Mouse (Mus musculus) forebrain, embryonic 14.5 days (tissue): ENCODE measurements around the gene 4933406M09Rik. TPM values are rescaled to one million over a fixed set of nuclear protein-coding genes. Genes with fewer than 3 reads are reported as not detected.

ENCODE experiments used
- ATAC-seq: fragments of 200-750 bp; cut with Nextera tagmentation; 2 replicates; pipeline ENCODE4 v1.8.0; 2017; ENCODE audit warnings: mild to moderate bottlenecking, moderate library complexity
- DNase-seq: peaks from one replicate; pipeline ENCODE4 v3.0.0-alpha.2; 2015; ENCODE audit warnings: low spot score
- H3K27ac ChIP-seq: fragments of 300-500 bp; sonication (generic); 2 replicates; pipeline ENCODE4 v1.5.1; 2014; ENCODE audit warnings: low read depth, mild to moderate bottlenecking, control low read depth, low read length, moderate library complexity
- H3K27me3 ChIP-seq: fragments of 300-500 bp; sonication (generic); replicated peaks from 2 replicates; pipeline ENCODE4 v1.6.1; 2014; ENCODE audit warnings: low read length, control low read depth, mixed read lengths; ENCODE audit not compliant: control insufficient read depth, insufficient read depth
- H3K36me3 ChIP-seq: fragments of 300-500 bp; sonication (generic); 2 replicates; pipeline ENCODE4 v1.6.1; 2014; ENCODE audit warnings: low read length, control low read depth; ENCODE audit not compliant: control insufficient read depth, insufficient read depth
- H3K4me1 ChIP-seq: fragments of 300-500 bp; sonication (generic); 2 replicates; pipeline ENCODE4 v1.6.1; 2014; ENCODE audit warnings: antibody characterized with exemption, low read length, control low read depth; ENCODE audit not compliant: control insufficient read depth, insufficient read depth
- H3K4me2 ChIP-seq: fragments of 300-500 bp; sonication (generic); 2 replicates; pipeline ENCODE4 v1.6.1; 2014; ENCODE audit warnings: mild to moderate bottlenecking, control low read depth, low read length
- H3K4me3 ChIP-seq: fragments of 300-500 bp; sonication (generic); 2 replicates; pipeline ENCODE4 v1.5.1; 2014; ENCODE audit warnings: low read depth, low read length, control low read depth
- H3K9ac ChIP-seq: fragments of 300-500 bp; sonication (generic); 2 replicates; pipeline ENCODE4 v1.6.1; 2014; ENCODE audit warnings: mild to moderate bottlenecking, low read length, control low read depth, moderate library complexity
- H3K9me3 ChIP-seq: fragments of 300-500 bp; sonication (generic); replicated peaks from 2 replicates; pipeline ENCODE4 v1.6.1; 2016; ENCODE audit warnings: low read length, control low read depth, mixed read lengths; ENCODE audit not compliant: control insufficient read depth
- WGBS: fragments of 180-500 bp; shearing (Covaris S2); extraction: QIAGEN DNeasy Blood & Tissue Kit; methylation state at CpG from one replicate; pipeline ENCODE4 v1.1.7; 2014; 5-methylcytosine and 5-hydroxymethylcytosine counted together
- polyA plus RNA-seq: library from polyadenylated mRNA; unstranded; fragments of >200 nt; fragmentation: Nextera tagmentation; extraction: Ambion mirVana; gene quantifications from 2 replicates; pipeline ENCODE4 v1.2.1, GENCODE M21; 2014

Gene 4933406M09Rik
- polyA plus RNA-seq, 1 experiment from 2014 or later: not detected

DNA sequence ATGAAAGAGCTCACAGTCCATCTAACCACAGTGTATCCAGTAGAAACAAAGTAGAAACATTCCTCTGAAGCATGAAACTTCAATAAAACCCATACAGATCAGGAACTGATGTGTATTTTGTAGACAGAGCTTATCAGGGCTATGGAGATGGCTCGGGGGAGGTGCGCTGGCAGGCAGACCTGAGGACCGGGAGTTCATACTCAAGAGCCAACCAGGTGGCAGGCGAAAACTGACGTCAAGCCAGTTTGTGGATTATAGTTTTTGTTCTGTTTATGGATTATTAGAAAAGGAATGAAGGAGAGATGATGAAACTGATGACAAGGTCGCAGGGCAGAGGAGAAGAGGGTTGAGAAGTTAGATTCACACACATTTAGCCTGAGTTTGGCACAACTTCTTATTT, 54.7 kb downstream of the 4933406M09Rik start:
- no peaks in the 10 kb centered on the region for H3K27me3 ChIP-seq
- H3K4me1 ChIP-seq: no peaks in the 10 kb centered on the region
- no peak overlapping the region for H3K4me2 ChIP-seq
- WGBS: 95% methylated on average over 6 of the region's 6 CpGs
- no peak overlapping the region for H3K9ac ChIP-seq
- H3K36me3 ChIP-seq: no peaks in the 10 kb centered on the region
- no peak overlapping the region for H3K27ac ChIP-seq
- no peaks in the 10 kb centered on the region for H3K9me3 ChIP-seq
- no peak overlapping the region for H3K4me3 ChIP-seq
- DNase-seq (no peak), ATAC-seq (no peak)

Other genes starting within 250 kb of the 4933406M09Rik start
- 2.5 and 3.7 TPM in 2 replicates for gene Chil1, start 203.8 kb upstream of the 4933406M09Rik start, polyA plus RNA-seq
- gene Mybph, start 192.5 kb upstream of the 4933406M09Rik start, polyA plus RNA-seq: 0.10 TPM in 1 of 2 replicates, not detected in the other
- gene Adora1, start 150.5 kb upstream of the 4933406M09Rik start, polyA plus RNA-seq: 5.4 and 7.1 TPM in 2 replicates
- gene Myog, start 96.0 kb upstream of the 4933406M09Rik start, polyA plus RNA-seq: not detected in 2 replicates
- gene Ppfia4, start 53.0 kb upstream of the 4933406M09Rik start, polyA plus RNA-seq: 5.0 and 7.8 TPM in 2 replicates
- 150 and 151 TPM in 2 replicates for gene Tmem183a, start 24.0 kb upstream of the 4933406M09Rik start, polyA plus RNA-seq
- gene Cyb5r1, start 19.6 kb downstream of the 4933406M09Rik start, polyA plus RNA-seq: 9.8 and 12.3 TPM in 2 replicates
- 61.4 and 68.5 TPM in 2 replicates for gene Adipor1, start 29.4 kb downstream of the 4933406M09Rik start, polyA plus RNA-seq
- 24.8 and 27.3 TPM in 2 replicates for gene Klhl12, start 69.6 kb downstream of the 4933406M09Rik start, polyA plus RNA-seq
- 59.4 and 66.3 TPM in 2 replicates for gene Rabif, start 108.7 kb downstream of the 4933406M09Rik start, polyA plus RNA-seq
- not detected in 2 replicates for gene Mgat4e, start 163.7 kb downstream of the 4933406M09Rik start, polyA plus RNA-seq
- 75.3 and 88.4 TPM in 2 replicates for gene Kdm5b, start 174.2 kb downstream of the 4933406M09Rik start, polyA plus RNA-seq